Mouse (Mus musculus): ENCODE results near the gene Tnfrsf13b. TPM values are rescaled to one million over a fixed set of nuclear protein-coding genes. Genes with fewer than 3 reads are reported as not detected.
A peak's percentile ranks its signal among the peaks of the same experiment; 100 is the strongest.
"Not testable (repeated sequence)": the region's sequence is repeated elsewhere in the genome, so short reads cannot be mapped to it uniquely, and the experiment has no call there.

Gene Tnfrsf13b
- polyA plus RNA-seq, 1 experiment from 2014 or later = 1.8 TPM

- no peak overlapping the region for H3K4me3 ChIP-seq (ENCODE audit: low read depth, low read length)
- H3K9ac ChIP-seq (ENCODE audit: low read depth, low read length) = no peak overlapping the region
- no peaks in the 10 kb centered on the region for H3K4me1 ChIP-seq (replicated peaks; ENCODE audit: control insufficient read depth, insufficient read depth, low read length)
- no peaks in the 10 kb centered on the region for H3K9me3 ChIP-seq (ENCODE audit: control insufficient read depth)
- H3K27ac ChIP-seq (ENCODE audit: low read depth, low read length) = no peak overlapping the region
- ATAC-seq = no peak
- no peak for TF ChIP-seq CTCF (IDR thresholded peaks at IDR 0.05; ENCODE audit: low read depth)
- H3K36me3 ChIP-seq (ENCODE audit: control insufficient read depth, insufficient read depth) = peaks cover 95% of the 10 kb centered on the region
- WGBS = 77% methylated on average over 3 of the region's 3 CpGs
- H3K4me2 ChIP-seq (replicated peaks; ENCODE audit: low read depth) = no peak overlapping the region
- H3K27me3 ChIP-seq (replicated peaks; ENCODE audit: control insufficient read depth, insufficient read depth, low read length) = no peaks in the 10 kb centered on the region
Observed at GRCm38 (mm10) chr11:61163341-61163740, 36.8 kb downstream of the Tnfrsf13b start.

GRCm38 (mm10) chr11:61164366-61164765 is 37.8 kb downstream of the Tnfrsf13b start:
- H3K4me3 ChIP-seq (ENCODE audit: low read depth, low read length) = no peak overlapping the region
- H3K27me3 ChIP-seq (replicated peaks; ENCODE audit: control insufficient read depth, insufficient read depth, low read length) = no peaks in the 10 kb centered on the region
- no peaks in the 10 kb centered on the region for H3K4me1 ChIP-seq (replicated peaks; ENCODE audit: control insufficient read depth, insufficient read depth, low read length)
- H3K9me3 ChIP-seq (ENCODE audit: control insufficient read depth) = no peaks in the 10 kb centered on the region
- H3K4me2 ChIP-seq (replicated peaks; ENCODE audit: low read depth) = no peak overlapping the region
- TF ChIP-seq CTCF (IDR thresholded peaks at IDR 0.05; ENCODE audit: low read depth) = no peak
- H3K9ac ChIP-seq (ENCODE audit: low read depth, low read length) = no peak overlapping the region
- peak overlapping the region; percentile 16 for H3K27ac ChIP-seq (ENCODE audit: low read depth, low read length)
- 97% methylated on average over 6 of the region's 6 CpGs for WGBS
- ATAC-seq = no peak
- peaks cover 85% of the 10 kb centered on the region for H3K36me3 ChIP-seq (ENCODE audit: control insufficient read depth, insufficient read depth)

- peaks cover 80% of the 10 kb centered on the region for H3K36me3 ChIP-seq (ENCODE audit: control insufficient read depth, insufficient read depth)
- no peak overlapping the region for H3K4me3 ChIP-seq (ENCODE audit: low read depth, low read length)
- H3K9ac ChIP-seq (ENCODE audit: low read depth, low read length) = no peak overlapping the region
- no peaks in the 10 kb centered on the region for H3K27me3 ChIP-seq (replicated peaks; ENCODE audit: control insufficient read depth, insufficient read depth, low read length)
- no peak for TF ChIP-seq CTCF (IDR thresholded peaks at IDR 0.05; ENCODE audit: low read depth)
- H3K27ac ChIP-seq (ENCODE audit: low read depth, low read length) = no peak overlapping the region
- H3K4me1 ChIP-seq (replicated peaks; ENCODE audit: control insufficient read depth, insufficient read depth, low read length) = no peaks in the 10 kb centered on the region
- no peak overlapping the region for H3K4me2 ChIP-seq (replicated peaks; ENCODE audit: low read depth)
- no peaks in the 10 kb centered on the region for H3K9me3 ChIP-seq (ENCODE audit: control insufficient read depth)
- 89% methylated on average over 10 of the region's 10 CpGs for WGBS
- ATAC-seq = no peak
Observed at GRCm38 (mm10) chr11:61164881-61165280, 38.3 kb downstream of the Tnfrsf13b start.

DNA sequence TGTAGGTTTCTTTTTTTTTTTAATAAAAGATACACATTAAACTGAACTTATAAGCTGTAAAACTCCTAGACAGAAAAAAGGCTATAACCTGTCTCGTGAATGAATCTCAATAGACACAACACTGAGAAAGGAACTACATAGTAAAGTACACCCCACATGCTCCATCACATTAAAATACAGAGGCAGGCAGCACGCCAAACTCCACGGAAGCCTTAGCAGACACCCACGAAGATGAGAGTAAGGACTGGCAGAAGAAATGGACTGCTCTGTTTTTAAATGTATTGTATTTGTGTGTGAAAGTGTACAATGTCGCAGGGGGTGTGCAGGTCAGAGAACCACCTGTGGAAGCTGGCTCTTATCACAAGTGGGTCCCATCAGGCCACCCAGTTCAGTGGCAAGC is 43.6 kb downstream of the Tnfrsf13b start:
- ATAC-seq = no peak
- Histone ChIP-seq H3K4me1 (replicated peaks; ENCODE audit: control insufficient read depth, insufficient read depth, low read length) (no peaks in the 10 kb centered on the region), H3K27me3 (replicated peaks; ENCODE audit: control insufficient read depth, insufficient read depth, low read length) (no peaks in the 10 kb centered on the region), H3K4me3 (ENCODE audit: low read depth, low read length) (no peak overlapping the region), H3K9me3 (ENCODE audit: control insufficient read depth) (no peaks in the 10 kb centered on the region), H3K9ac (ENCODE audit: low read depth, low read length) (no peak overlapping the region), H3K27ac (ENCODE audit: low read depth, low read length) (no peak overlapping the region), H3K4me2 (replicated peaks; ENCODE audit: low read depth) (no peak overlapping the region), H3K36me3 (ENCODE audit: control insufficient read depth, insufficient read depth) (peaks cover 27% of the 10 kb centered on the region)
- WGBS = 80% methylated on average over 5 of the region's 5 CpGs
- TF ChIP-seq CTCF (IDR thresholded peaks at IDR 0.05; ENCODE audit: low read depth) = no peak

DNA sequence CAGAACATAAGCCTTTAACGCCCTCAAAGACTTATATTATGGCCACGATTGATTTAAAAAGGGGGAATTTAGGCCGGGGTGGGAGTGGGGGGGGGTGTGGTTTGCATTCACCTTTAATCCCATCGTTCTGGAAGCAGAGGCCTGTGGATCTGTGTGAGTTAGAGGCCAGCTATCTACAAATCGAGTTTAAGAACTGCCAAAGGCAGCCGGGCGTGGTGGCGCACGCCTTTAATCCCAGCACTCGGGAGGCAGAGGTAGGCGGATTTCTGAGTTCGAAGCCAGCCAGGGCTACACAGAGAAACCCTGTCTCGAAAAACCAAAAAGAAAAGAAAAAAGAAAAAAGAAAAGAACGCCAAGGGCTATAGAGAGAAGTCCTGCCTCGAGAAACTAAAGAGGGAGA is 46.9 kb downstream of the Tnfrsf13b start:
- not testable (repeated sequence) for H3K4me1 ChIP-seq (replicated peaks; ENCODE audit: control insufficient read depth, insufficient read depth, low read length); H3K9me3 ChIP-seq (ENCODE audit: control insufficient read depth); ATAC-seq; H3K27me3 ChIP-seq (replicated peaks; ENCODE audit: control insufficient read depth, insufficient read depth, low read length); H3K36me3 ChIP-seq (ENCODE audit: control insufficient read depth, insufficient read depth); H3K27ac ChIP-seq (ENCODE audit: low read depth, low read length); H3K9ac ChIP-seq (ENCODE audit: low read depth, low read length)
- H3K4me3 ChIP-seq (ENCODE audit: low read depth, low read length) = peak overlapping the region; percentile 70; the same call in 1 of the 2 replicates
- 20% methylated on average over 15 of the region's 15 CpGs for WGBS
- H3K4me2 ChIP-seq (replicated peaks; ENCODE audit: low read depth) = peak overlapping the region; percentile 94

DNA sequence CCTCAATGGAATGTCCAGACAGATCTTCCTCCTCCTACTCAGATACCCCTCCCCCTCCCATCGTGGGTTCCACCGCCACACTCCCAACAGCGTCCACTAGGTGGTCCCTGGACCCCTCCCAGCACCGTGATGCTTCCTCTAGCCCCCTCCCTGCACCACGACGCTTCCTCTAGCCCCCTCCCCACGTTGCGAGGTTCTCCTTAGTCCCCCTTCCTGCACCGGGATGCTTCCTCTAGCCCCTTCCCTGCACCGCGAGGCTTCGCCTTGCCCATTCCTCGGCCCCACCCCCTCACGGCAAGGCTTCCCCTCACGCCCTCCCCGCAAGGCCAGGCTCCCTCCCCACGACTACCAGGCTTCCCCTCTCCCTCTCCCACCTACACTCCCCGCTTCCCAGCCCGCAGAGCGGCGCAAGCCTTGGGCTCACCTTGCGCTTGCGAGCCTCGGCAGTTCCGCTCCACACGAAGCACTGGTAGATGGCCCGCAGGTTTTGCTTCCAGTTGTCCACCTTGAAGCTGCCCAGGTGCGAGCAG is 47.8 kb downstream of the Tnfrsf13b start:
- Histone ChIP-seq H3K27me3 (replicated peaks; ENCODE audit: control insufficient read depth, insufficient read depth, low read length) (no peaks in the 10 kb centered on the region), H3K27ac (ENCODE audit: low read depth, low read length) (peak overlapping the region; percentile 92), H3K4me3 (ENCODE audit: low read depth, low read length) (peak overlapping the region; percentile 70), H3K9me3 (ENCODE audit: control insufficient read depth) (no peaks in the 10 kb centered on the region), H3K36me3 (ENCODE audit: control insufficient read depth, insufficient read depth) (no peaks in the 10 kb centered on the region), H3K9ac (ENCODE audit: low read depth, low read length) (peak overlapping the region; percentile 83), H3K4me2 (replicated peaks; ENCODE audit: low read depth) (peak overlapping the region; percentile 94), H3K4me1 (replicated peaks; ENCODE audit: control insufficient read depth, insufficient read depth, low read length) (no peaks in the 10 kb centered on the region)
- peak; percentile 20 for ATAC-seq
- peak; percentile 73 for TF ChIP-seq CTCF (IDR thresholded peaks at IDR 0.05; ENCODE audit: low read depth)
- WGBS = 1% methylated on average over 28 of the region's 28 CpGs

Data from intestine, postnatal 0 days (tissue).